Mouse (Mus musculus) adrenal gland (tissue): ENCODE results near the gene Trp53bp2.

Source experiments
- intact Hi-C: fragments of 180-260 bp; cut with DNase I; formaldehyde crosslinking; loops from one replicate; pipeline ENCODE4 v1.15.1; 2025

Gene Trp53bp2

DNA sequence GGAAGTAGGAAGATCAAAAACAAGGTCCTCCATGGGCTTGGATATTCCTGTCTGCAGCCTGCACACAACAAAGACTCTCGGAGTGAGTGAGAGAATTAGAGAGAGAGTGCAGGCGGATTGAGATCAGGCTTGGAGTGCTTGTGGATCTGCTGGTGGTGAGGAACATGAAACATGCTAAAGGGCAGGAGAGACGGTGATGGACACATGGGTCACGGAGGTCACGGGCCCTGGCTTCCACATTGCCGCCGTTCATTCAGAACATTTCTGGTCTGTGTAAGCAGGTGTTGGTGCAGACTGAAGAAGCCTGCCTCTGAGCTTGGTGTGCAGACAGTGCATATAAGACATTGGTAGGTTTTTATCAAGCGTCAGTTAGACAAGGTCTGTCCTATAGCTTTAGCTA is 50.5 kb downstream of the Trp53bp2 start:
- intact Hi-C loops: no loop called here

DNA sequence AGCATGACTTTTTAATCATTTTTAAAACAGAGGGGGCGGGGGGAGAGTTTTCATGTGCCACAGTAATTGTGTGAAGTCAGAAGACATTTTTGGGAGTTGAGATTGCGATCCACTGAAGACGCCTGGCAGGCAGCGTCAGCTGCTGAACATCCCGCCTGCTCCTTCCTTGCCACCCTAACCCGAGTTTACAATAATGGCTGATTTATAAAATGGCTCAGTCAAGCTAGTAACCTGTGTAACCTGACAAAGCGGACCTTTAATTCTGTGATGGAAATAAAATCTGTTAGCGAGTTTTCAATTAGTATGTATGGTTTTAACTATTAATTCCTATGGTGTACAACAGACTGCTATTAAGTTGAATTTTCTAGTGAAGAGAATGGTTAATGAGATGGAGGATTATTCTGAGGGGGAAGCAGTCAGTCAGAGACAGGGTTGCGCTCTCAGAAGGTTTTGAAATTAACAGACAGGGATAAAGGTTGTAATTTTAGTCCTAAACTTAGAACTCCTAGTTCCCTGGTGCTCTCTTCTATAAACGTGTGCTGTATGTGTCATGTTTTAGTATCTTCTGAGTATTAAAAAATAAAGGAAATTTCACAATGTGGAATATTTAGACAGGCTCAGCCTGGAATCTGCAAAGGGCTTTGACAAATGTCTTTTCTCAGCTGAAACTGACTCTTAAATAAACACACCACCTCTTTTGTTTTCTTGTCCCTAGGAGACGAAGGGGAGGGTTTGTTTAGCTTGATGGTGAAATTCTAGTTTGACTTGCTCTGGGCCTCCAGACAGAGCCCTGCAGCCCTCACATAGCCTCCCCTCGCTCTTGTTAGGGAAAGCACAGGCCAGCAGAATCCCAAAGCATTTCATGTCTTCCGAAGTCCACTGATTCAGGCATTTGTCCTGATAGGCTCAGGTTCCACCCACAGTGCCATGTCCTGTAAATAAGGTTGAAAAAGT is 51.6 kb downstream of the Trp53bp2 start:
- intact Hi-C loops: no loop called here

DNA sequence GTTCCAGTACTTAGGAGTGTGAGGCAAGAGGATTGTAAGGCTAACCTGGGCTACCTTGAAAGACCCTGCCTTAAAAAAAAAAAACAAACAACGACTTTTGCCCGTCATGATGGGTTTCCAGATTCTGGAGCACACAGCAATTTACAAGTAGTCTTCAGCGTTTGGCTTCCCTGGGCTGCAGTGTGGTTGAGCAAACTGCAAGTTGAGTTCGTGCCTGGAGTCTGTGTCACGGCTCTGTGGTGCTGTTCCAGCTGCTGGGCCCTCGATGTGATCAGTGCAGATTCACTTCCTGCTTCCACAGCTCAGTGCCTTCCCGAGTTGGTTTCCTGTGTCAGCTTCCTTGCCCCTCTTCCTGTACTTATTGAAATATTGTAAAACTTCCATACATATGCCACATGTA is 52.3 kb downstream of the Trp53bp2 start:
- intact Hi-C loops: no loop called here

DNA sequence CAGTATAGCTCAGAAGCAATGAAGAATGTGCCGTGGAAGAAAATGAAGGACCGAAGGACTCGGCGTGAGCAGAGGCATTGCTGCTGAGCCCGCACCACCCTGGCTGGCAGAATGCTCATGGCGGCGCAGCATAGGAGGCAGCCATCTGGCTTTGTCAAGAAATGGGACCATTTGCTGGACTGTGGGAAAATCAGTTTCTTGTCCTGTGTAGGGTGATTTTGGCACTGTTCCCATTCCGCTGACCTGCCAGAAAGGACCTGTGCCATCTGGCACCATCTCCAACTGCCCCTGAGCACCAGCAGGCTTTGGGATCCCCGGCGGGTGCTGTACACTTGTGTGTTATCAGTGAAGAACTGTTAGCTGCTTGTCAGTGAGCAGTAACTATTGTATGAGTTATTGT is 52.8 kb downstream of the Trp53bp2 start:
- intact Hi-C loops: no loop called here

DNA sequence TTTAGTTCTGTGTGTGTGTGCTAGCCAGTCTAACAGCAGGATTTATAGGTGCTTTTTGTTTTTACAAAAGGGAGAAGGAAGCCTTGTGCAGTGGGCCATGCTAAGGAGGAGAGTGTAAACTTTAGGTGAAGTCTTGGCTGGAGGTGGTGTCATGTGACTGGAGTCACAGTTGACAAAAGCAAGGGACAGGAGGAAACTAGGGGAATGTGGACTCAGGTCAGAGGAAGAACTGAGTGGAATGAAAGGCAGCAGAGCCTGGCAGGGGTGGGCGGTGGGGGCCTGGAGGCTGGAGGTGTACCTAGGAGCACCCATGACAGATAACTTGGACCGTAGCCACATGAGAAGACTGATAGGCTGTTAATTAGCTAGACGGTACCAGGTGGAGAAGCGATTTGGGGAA is 56.3 kb downstream of the Trp53bp2 start:
- intact Hi-C loops: no loop called here

DNA sequence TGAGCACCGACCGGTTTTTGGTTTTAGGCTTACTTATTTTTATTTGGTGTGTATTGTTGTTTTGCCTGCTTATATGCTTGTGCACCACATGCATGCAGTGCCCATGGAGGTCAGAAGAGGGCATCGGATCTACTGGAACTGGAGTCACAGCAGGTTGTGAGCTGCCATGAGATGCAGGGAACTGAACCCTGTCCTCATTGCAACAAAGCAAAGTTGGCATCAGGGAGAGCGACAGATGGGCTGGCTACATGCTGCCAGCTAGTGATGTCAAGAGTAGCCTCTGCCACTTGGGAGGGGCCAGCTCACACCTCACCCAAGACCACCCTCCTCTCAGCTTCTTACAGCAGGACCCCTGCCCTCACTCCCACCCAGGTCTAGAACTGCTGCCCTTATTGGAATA is 57.0 kb downstream of the Trp53bp2 start:
- intact Hi-C loops: no loop called here

DNA sequence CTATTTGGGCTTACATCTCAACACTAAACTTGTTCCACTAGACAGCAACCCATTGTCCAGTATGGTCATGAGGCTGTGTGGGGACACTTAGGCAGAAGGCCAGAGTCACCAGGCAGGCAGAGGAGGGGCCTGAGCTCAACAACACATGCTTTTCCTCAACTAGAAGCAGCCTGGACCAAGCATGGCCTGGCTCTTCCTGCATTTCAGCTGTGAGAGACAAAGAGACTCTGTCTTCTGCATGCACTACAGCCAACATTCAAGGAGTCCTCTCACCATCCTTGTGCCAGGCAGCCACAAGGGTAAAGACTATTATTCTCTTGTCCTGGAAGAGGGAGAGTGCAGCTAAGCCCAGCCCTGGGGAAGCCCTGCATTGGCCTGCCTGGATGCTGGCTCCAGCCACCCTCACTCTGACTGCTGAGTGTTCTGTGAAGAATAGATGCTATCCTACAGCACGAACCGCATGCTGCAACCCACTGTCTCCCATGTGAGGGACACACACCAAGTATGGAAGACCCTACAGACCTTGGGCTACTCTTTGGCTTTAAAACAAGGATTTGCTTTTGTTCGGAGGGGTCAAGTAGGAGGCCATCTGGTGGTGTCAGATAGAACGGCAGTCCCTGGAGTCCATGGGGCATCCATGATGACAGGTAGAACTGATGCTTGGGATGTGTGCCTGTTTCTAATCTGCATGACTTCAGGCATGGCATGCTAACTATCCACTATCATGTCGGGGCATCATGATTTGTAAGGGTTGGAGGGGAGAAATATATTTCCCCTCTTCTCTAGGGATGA is 66.2 kb downstream of the Trp53bp2 start:
- intact Hi-C loops: no loop called here

DNA sequence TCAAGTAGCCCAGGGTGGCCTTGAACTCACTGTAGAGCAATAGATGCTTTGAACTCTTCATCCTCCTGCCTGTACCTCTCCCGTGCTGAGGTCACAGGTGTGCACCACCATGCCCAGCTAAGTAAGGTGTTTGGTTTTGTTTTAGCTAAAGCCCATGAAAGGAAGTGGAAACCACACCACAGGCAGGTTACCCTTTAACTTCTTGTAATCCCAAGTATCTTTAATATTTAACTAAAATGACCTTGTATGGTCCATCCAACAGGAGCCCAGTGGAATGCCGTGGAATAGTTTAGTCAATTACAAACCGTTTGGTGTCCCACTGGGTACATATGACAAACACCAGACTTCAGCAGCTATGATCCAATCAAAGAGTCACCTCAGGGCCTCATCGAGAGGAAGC is 70.0 kb downstream of the Trp53bp2 start:
- intact Hi-C loops: no loop called here

DNA sequence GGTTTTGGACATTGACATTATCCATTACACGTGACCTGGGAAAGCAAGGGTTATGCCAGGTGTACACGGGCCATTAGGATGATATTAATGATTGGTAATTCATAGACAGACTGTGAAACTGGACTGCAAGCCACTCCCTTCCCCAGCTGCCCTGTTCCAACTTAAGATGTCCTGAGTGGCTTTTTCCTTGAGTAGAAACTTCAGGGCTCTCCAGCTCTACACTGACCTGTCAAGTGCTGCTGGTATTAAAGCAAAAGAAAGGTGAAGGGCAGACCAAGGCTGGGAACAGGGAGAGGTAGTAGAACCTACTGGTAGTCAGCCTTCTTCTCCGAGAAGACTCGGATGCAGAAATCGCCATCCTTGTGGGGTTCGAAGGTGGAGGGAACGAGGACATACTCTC is 72.2 kb downstream of the Trp53bp2 start:
- intact Hi-C loops: no loop called here

DNA sequence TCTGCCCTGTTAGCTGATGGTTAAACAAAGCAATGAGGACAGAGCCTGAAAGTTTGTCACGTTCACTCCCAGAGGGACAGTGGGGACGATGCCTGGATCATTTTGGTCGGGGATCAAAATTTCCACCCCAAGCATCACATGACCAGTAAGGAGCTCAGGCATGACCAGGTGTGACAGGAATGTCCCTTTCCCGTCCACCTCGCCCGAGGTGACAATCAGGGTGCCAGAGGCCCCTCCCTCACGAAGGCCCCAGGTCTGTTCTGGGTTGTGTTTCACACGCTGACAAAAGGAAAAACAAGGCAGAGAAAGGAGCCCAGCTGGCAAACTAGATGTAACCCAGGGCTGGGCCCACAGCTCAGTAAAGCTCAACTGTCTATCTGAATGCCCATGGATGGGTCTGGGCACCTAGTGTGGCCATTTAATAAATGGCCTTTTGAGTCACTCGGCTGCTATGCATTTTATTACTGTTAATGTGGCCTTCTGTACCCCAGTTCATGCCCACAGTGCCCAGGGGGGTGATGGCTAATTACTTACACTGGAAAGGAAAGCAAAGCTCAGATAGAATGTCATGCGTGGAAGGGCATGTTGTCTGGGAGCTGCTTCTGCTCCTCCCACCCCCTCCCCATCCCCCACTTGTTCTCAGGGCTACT is 72.8 kb downstream of the Trp53bp2 start:
- intact Hi-C loops: no loop called here

DNA sequence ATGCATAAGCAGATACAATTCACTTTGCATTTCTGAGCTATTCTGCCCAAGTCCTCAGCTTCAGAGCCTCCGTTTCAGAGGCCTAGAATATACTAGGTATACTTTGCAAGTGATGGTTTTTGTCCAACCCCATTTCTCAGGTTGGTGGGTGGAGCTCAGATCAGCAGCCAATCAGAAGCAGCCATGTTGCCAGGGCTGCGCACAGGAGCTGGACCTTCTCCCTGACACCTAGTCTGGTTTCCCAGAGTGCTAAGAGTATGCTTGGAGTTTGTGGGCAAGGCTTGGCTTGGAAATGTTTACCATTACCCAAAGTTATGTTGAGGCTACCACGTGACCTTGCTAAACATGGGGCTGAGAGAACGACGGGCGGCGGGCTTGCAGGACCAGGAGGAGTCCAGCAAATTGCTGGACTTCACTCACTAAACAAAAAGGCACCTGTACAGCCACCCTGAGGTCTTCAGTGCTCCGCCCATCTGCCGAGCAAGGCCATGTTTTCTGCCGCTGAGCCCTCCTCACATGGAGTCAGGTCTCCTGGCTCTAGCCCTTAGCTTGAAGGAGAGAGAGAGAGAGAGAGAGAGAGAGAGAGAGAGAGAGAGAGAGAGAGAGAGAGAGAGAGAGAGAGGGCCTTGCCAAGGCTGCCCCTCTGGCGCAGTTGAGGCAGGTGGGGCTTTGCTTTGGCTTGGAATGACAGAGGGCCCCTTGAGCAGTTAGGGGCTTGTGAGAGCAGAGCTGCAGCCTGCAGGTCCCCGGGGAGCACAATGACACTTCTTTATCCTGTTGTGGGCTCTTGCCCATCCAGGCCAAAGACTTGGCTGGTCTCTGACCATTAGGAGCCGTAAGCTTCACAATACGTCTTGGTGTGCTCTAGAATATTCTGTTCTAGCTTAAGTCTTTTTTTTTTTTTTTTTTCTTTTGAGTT is 74.3 kb downstream of the Trp53bp2 start:
- intact Hi-C loops: no loop called here

DNA sequence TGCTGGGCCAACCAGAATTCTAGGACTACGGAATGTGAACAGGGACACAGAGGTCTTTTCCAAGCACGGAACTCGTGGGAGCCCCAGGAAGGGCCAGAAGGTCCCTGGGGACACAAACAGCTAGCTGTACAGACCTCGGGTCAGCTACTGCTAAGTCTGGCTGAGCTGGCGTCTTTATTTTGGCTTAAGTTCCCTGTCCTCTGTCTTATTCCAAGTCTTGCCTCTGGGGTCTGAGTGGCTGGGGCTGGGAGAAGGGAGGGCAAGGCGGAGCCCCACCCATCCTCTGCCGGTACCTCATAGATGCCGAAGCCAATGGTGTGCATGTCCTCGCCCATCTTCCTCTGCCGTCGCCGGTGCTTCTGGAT is 74.9 kb downstream of the Trp53bp2 start:
- intact Hi-C loops: no loop called here

DNA sequence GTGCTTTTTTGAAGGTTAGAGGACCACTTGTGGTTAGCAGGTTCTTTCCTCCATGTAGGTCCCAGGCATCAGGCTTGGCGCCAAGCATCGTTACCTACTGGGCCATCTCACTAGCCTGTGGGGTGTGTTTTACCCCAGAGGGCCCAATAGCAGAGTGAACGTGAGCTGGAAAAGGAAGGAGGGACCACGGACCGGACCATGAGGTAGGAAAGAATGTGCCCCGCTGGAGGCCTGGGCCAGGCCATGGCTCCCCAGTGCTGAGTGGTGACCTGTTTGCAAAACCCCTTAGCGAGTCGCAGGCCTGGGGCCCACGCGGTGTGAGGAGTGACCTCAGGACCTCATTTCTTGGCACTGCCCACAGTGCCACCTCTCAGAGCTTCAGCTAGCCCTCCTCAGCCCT is 79.5 kb downstream of the Trp53bp2 start:
- intact Hi-C loops: loop anchor here (2.0 kb wide), 1 partner anchor 50 kb away; no protein-coding TSS in a partner anchor

DNA sequence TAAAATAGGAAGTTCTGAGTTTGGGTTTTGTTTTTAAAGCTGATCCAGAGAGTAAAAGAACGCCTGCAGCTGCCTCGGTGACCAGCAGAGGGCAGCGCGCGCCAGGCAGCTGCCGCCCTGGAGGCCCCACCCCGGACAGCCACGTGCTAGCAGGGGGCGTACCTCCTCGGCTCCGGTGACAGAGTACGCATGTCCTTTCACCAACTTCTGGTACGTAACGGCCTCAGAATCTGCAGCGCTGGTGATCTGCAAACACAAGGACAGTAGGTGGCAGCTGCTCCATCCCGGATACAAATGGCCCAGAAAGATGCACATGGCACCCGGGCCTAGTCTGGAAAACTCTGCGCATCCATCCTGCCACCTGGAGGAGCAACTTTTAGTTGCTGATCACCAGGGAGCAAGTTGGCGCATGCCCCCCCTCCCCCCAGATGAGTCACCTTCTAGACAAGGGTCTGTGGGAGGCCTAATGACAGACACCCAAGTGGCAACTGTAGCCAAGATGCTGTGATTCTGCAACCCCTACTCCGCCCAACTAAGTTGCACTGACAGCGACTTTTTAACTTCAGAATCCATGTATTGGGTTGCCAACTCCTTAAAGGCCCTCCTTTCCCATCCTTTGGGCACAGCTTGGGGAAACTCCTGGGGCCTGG is 81.0 kb downstream of the Trp53bp2 start:
- intact Hi-C loops: loop anchor here (2.0 kb wide), 2 partner anchors 27 to 49 kb away; partner anchors contain the start of gene Capn2

DNA sequence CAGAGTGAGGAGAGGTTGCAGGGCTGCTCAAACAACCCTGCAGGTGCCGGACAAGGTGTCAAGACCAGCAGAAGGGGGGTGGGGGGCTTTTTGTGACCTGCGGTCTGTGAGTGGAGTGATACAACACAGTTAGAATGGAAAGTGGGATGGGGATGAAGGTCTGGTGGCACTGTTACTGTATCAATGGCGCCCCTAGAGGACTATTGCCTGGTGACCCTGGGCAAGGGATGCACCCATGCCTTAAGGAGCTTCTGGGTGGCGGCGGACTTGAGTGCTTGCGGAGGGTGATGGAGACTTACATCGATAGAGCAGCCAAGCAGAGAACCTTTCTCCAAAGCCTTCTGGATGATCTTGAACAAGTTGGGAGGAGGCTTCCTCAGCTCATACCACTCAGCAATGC is 81.6 kb downstream of the Trp53bp2 start:
- intact Hi-C loops: loop anchor here (2.0 kb wide), 1 partner anchor 26 kb away; the partner anchor contains the start of gene Capn2

DNA sequence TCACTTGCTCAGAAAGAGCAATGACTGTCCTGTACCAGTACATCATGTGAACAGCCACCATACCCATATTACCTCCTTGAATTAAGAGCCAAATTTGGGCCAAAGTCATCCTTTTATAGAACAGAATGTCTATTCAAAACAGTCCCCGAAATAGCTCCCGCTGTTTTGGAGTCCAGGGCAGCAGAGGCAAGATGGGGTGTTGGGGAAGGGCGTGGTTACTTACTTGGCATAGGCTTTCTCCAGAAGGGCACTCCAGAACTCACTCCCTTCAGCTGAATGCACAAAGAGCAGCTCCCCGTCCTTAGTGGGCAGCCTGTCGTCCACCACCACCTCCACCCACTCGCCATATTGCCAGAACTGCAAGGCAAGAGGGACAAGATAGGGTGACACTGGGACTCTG is 82.9 kb downstream of the Trp53bp2 start:
- intact Hi-C loops: loop anchor here (2.0 kb wide), 1 partner anchor 25 kb away; the partner anchor contains the start of gene Capn2

DNA sequence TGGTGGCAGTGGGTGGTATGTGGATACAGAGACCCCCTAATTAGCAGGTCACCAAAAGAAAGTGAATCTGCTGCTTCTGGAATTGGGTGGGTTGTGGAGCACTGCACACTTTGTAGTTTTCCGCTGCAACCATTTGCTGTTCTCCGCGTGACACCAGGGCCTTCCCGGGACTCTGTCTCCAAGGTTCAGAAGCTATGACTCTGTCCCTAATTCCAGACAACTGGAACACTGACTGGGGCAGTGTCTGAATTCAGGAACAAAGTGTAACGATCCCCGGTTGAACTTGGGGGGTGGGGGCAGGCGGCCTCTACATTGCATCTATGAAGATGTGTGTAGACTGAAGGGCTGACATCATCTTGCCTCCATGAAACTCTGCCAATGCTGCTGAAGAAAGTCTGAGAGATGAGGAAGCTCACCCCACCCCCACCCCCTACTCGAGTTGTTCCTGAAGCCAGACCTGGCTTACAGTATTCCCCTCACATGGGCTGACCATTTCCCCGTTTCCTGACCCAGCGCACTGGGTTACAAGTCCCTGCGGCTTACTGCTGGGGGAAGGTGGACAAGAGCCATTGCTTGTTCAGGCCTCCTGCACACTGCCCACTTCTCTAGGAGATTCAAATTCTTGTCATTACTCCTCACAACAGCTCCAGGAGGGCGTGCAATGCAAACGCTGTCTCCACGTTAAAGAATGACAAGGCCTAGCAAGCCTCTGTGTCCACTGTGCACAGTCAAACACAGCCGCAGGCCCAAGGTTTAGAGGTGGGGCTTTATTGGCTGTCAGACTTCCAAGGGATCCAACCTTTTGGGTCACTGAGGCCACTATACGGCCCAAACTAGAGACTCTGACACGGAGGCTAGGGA is 85.5 kb downstream of the Trp53bp2 start:
- intact Hi-C loops: no loop called here

DNA sequence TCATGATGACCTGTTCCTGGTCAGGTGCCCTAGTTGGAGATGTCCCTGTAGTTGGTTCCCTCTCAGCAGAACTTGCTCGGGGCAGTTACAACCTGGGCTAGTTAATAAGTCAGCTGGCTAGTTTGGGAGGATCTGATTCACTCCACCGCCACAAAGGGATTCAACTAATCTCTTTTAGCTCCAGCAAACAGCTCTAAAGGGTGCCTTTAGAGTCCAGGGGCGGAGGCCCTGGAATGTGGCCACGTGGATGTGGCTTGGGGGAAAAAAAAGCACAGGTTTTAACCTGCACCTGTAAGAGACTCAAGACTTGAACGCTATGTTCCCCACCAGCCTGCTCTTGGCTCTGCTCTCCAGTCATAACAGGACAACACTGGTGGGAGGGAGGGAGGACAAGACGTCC is 87.7 kb downstream of the Trp53bp2 start:
- intact Hi-C loops: no loop called here

DNA sequence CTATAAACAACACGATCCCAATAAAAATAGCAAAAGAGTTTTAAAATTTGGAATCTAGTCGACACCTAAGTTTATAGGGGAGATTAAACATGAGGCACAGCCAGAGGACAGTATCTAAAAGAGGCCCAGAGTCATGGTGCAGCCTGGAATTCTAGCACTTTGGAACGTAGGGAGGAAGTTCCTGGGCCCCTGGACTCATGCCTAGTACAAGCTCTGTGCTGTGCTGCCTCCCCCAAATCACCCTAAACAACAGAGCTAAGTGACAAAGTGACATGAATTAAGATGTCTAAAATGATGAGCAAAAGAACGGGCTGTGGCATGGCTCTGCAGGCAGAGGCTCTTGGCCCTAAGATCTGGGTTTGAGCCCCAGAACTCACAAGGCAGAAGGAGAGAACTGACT is 88.8 kb downstream of the Trp53bp2 start:
- intact Hi-C loops: no loop called here
